Mouse (Mus musculus): ENCODE results near the gene B3gat3. TPM values are rescaled to one million over a fixed set of nuclear protein-coding genes. Genes with fewer than 3 reads are reported as not detected.
"Not testable (repeated sequence)": the region's sequence is repeated elsewhere in the genome, so short reads cannot be mapped to it uniquely, and the experiment has no call there.

B3gat3 gene
- polyA plus RNA-seq, 1 experiment: 136 TPM

GRCm38 (mm10) chr19:8966590-8967372, 46.6 kb downstream of the B3gat3 start, which contains the start of gene Eef1g:
Gene Eef1g, plus strand, starts transcription at chr19:8967041.
- TF ChIP-seq POLR2A (IDR thresholded peaks at IDR 0.05; ENCODE audit: borderline replicate concordance, extremely low read depth, insufficient read depth, insufficient read length, poor library complexity, severe bottlenecking) (no peak), CTCF (IDR thresholded peaks at IDR 0.05; ENCODE audit: borderline replicate concordance, extremely low read depth, insufficient read depth, insufficient read length) (no peak)

GRCm38 (mm10) chr19:8967373-8967743, 47.2 kb downstream of the B3gat3 start:
- TF ChIP-seq CTCF (IDR thresholded peaks at IDR 0.05; ENCODE audit: borderline replicate concordance, extremely low read depth, insufficient read depth, insufficient read length) (no peak), POLR2A (IDR thresholded peaks at IDR 0.05; ENCODE audit: borderline replicate concordance, extremely low read depth, insufficient read depth, insufficient read length, poor library complexity, severe bottlenecking) (no peak)
- DNase-seq (ENCODE audit: low read depth): peak; percentile 8

More at GRCm38 (mm10) chr19:8966590-8967372, 46.6 kb downstream of the B3gat3 start, which contains the start of gene Eef1g:
- DNase-seq (ENCODE audit: low read depth): peak; percentile 100

- peak; percentile 11 for DNase-seq (ENCODE audit: low read depth)
- TF ChIP-seq CTCF (IDR thresholded peaks at IDR 0.05; ENCODE audit: borderline replicate concordance, extremely low read depth, insufficient read depth, insufficient read length) (no peak), POLR2A (IDR thresholded peaks at IDR 0.05; ENCODE audit: borderline replicate concordance, extremely low read depth, insufficient read depth, insufficient read length, poor library complexity, severe bottlenecking) (no peak)
These were observed 47.7 kb downstream of the B3gat3 start for GRCm38 (mm10) chr19:8967893-8968292.

- not testable (repeated sequence) for DNase-seq (ENCODE audit: low read depth)
These were observed 52.3 kb downstream of the B3gat3 start for GRCm38 (mm10) chr19:8972491-8972890.

GRCm38 (mm10) chr19:8974638-8975037, 54.5 kb downstream of the B3gat3 start:
- DNase-seq (ENCODE audit: low read depth): no peak
- TF ChIP-seq CTCF (IDR thresholded peaks at IDR 0.05; ENCODE audit: borderline replicate concordance, extremely low read depth, insufficient read depth, insufficient read length): no peak
- no peak for TF ChIP-seq POLR2A (IDR thresholded peaks at IDR 0.05; ENCODE audit: borderline replicate concordance, extremely low read depth, insufficient read depth, insufficient read length, poor library complexity, severe bottlenecking)

- no peak for DNase-seq (ENCODE audit: low read depth)
- TF ChIP-seq CTCF (IDR thresholded peaks at IDR 0.05; ENCODE audit: borderline replicate concordance, extremely low read depth, insufficient read depth, insufficient read length): no peak
These were observed 55.3 kb downstream of the B3gat3 start for GRCm38 (mm10) chr19:8975491-8975890.

- DNase-seq (ENCODE audit: low read depth): peak; percentile 79
- no peak for TF ChIP-seq POLR2A (IDR thresholded peaks at IDR 0.05; ENCODE audit: borderline replicate concordance, extremely low read depth, insufficient read depth, insufficient read length, poor library complexity, severe bottlenecking)
- peak; percentile 77 for TF ChIP-seq CTCF (IDR thresholded peaks at IDR 0.05; ENCODE audit: borderline replicate concordance, extremely low read depth, insufficient read depth, insufficient read length)
These were observed 56.4 kb downstream of the B3gat3 start for GRCm38 (mm10) chr19:8976535-8976934.

Other genes starting within 250 kb of the B3gat3 start
- gene Slc3a2, start 197.0 kb upstream of the B3gat3 start, polyA plus RNA-seq (2012; rRNA removed): 147 and 159 TPM in 2 replicates
- 57.3 and 65.8 TPM in 2 replicates for gene Wdr74, start 184.5 kb upstream of the B3gat3 start, polyA plus RNA-seq (2012; rRNA removed)
- gene 1700092M07Rik, start 179.7 kb upstream of the B3gat3 start, polyA plus RNA-seq (2012; rRNA removed): 1.9 and 2.4 TPM in 2 replicates
- gene Stx5a, start 179.0 kb upstream of the B3gat3 start, polyA plus RNA-seq (2012; rRNA removed): 117 TPM in 2 replicates
- gene Nxf1, start 163.3 kb upstream of the B3gat3 start, polyA plus RNA-seq (2012; rRNA removed): 176 and 264 TPM in 2 replicates
- 224 and 402 TPM in 2 replicates for gene Tmem223, start 149.4 kb upstream of the B3gat3 start, polyA plus RNA-seq (2012; rRNA removed)
- gene Tmem179b, start 145.9 kb upstream of the B3gat3 start, polyA plus RNA-seq (2012; rRNA removed): 25.4 and 37.6 TPM in 2 replicates
- 27.6 and 29.8 TPM in 2 replicates for gene Taf6l, start 134.0 kb upstream of the B3gat3 start, polyA plus RNA-seq (2012; rRNA removed)
- 112 and 163 TPM in 2 replicates for gene Polr2g, start 121.8 kb upstream of the B3gat3 start, polyA plus RNA-seq (2012; rRNA removed)
- 5.9 and 7.9 TPM in 2 replicates for gene Zbtb3, start 117.8 kb upstream of the B3gat3 start, polyA plus RNA-seq (2012; rRNA removed)
- gene Ttc9c, start 101.0 kb upstream of the B3gat3 start, polyA plus RNA-seq (2012; rRNA removed): 53.6 and 57.3 TPM in 2 replicates
- gene Hnrnpul2, start 100.4 kb upstream of the B3gat3 start, polyA plus RNA-seq (2012; rRNA removed): 59.9 and 85.5 TPM in 2 replicates
- 1.1 TPM in 1 of 2 replicates, not detected in the other for gene AC129217.1, start 90.6 kb upstream of the B3gat3 start, polyA plus RNA-seq (2012; rRNA removed)
- 92.6 and 101 TPM in 2 replicates for gene Bscl2, start 82.9 kb upstream of the B3gat3 start, polyA plus RNA-seq (2012; rRNA removed)
- gene Gng3, start 81.2 kb upstream of the B3gat3 start, polyA plus RNA-seq (2012; rRNA removed): 187 and 233 TPM in 2 replicates
- gene Lrrn4cl, start 69.6 kb upstream of the B3gat3 start, polyA plus RNA-seq (2012; rRNA removed): 0.90 and 1.4 TPM in 2 replicates
- 105 and 111 TPM in 2 replicates for gene Ubxn1, start 48.9 kb upstream of the B3gat3 start, polyA plus RNA-seq (2012; rRNA removed)
- 45.4 and 46.9 TPM in 2 replicates for gene Uqcc3, start 39.5 kb upstream of the B3gat3 start, polyA plus RNA-seq (2012; rRNA removed)
- gene Lbhd1, start 36.6 kb upstream of the B3gat3 start, polyA plus RNA-seq (2012; rRNA removed): 5.5 and 6.8 TPM in 2 replicates
- gene Gm49403, start 36.4 kb upstream of the B3gat3 start, polyA plus RNA-seq (2012; rRNA removed): not detected in 2 replicates
- 43.0 and 52.4 TPM in 2 replicates for gene 1810009A15Rik, start 31.5 kb upstream of the B3gat3 start, polyA plus RNA-seq (2012; rRNA removed)
- gene Gm49416, start 31.4 kb upstream of the B3gat3 start, polyA plus RNA-seq (2012; rRNA removed): 0.23 and 0.33 TPM in 2 replicates
- 31.4 and 37.1 TPM in 2 replicates for gene Ints5, start 27.4 kb upstream of the B3gat3 start, polyA plus RNA-seq (2012; rRNA removed)
- 155 and 182 TPM in 2 replicates for gene Ganab, start 22.3 kb upstream of the B3gat3 start, polyA plus RNA-seq (2012; rRNA removed)
- gene Rom1, start 9.0 kb downstream of the B3gat3 start, polyA plus RNA-seq (2012; rRNA removed): 2.4 and 2.5 TPM in 2 replicates
- 14.7 and 17.5 TPM in 2 replicates for gene Eml3, start 9.2 kb downstream of the B3gat3 start, polyA plus RNA-seq (2012; rRNA removed)
- gene Mta2, start 21.5 kb downstream of the B3gat3 start, polyA plus RNA-seq (2012; rRNA removed): 35.1 and 57.9 TPM in 2 replicates
- gene Tut1, start 33.5 kb downstream of the B3gat3 start, polyA plus RNA-seq (2012; rRNA removed): 25.3 and 31.5 TPM in 2 replicates
- gene Eef1g, start 46.7 kb downstream of the B3gat3 start, polyA plus RNA-seq (2012; rRNA removed): 371 and 527 TPM in 2 replicates
- 2.5 and 6.0 TPM in 2 replicates for gene Ahnak, start 68.9 kb downstream of the B3gat3 start, polyA plus RNA-seq (2012; rRNA removed)
- not detected in 2 replicates for gene Scgb1a1, start 167.6 kb downstream of the B3gat3 start, polyA plus RNA-seq (2012; rRNA removed)
- gene Asrgl1, start 215.3 kb downstream of the B3gat3 start, polyA plus RNA-seq (2012; rRNA removed): 6.8 and 12.3 TPM in 2 replicates

Data from brain, embryonic 14.5 days (tissue).